Mouse (Mus musculus): ENCODE measurements around the gene Sertad2. TPM values are rescaled to one million over a fixed set of nuclear protein-coding genes. Genes with fewer than 3 reads are reported as not detected.

Sertad2 gene
- polyA plus RNA-seq, 1 experiment: 15.5 TPM

DNA sequence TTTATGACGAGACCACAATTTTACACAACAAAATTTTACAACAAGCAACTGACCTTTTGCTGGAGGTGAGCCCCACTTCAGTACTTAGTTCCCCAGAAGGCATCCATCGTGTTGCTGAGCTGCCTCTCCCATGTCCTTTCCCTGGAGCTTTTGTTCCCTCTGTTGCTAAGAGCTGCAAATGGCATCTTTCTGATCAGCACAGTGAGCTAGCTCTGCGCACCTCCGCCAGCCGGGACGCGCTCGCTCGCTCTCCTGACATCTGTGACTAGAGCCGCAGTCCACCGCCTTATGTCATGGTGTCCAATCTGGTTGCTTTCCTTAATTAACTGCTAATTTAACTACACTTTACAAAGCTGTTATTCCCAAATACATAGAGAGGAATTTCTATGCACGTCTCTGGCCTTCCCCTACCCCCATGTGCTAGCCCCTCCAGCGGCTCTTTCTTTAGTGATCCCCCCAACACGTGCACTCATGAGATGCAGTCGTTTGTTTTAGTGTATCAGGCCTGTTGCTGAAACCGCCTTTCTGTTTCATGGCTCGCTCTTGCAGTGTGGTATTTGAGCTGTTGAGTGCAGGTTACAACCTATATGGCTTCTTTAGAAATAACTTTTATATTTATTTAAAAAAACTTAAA lies 107.1 kb downstream of the Sertad2 start:
- Histone ChIP-seq H3K27ac (ENCODE audit: insufficient read depth, low read length) (no peak overlapping the region), H3K4me1 (ENCODE audit: control insufficient read depth, insufficient read depth, low read length) (peaks cover 4% of the 10 kb centered on the region), H3K27me3 (ENCODE audit: control insufficient read depth, insufficient read depth, low read length) (no peaks in the 10 kb centered on the region), H3K4me3 (replicated peaks; ENCODE audit: insufficient read depth, low read depth, low read length) (no peak overlapping the region)
- TF ChIP-seq CTCF (IDR thresholded peaks at IDR 0.05; ENCODE audit: borderline replicate concordance, insufficient read depth, low read depth, low read length) (no peak), POLR2A (IDR thresholded peaks at IDR 0.05; ENCODE audit: borderline replicate concordance, insufficient read depth, low read length) (no peak)
- WGBS: 77% methylated on average over 17 of the region's 17 CpGs
- no peak for DNase-seq

DNA sequence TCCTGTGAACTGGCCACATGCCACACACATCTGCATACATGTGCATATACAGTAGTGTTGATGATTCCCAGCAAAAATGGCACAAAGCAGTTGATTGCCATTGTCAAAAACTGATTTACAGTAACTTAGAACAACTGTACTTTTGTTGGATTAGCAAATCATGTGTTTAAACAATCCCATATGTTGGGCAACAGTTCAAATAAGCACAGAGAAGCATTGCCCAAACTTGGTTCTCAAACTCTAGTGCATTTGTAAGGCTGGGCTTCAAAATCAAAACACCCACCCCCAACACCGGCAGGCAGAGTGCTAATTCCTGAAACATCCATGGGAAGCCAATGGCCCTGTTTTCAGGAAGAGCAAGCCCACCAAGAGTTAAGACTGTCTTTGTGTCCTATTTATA lies 108.1 kb downstream of the Sertad2 start:
- Histone ChIP-seq H3K4me3 (replicated peaks; ENCODE audit: insufficient read depth, low read depth, low read length) (no peak overlapping the region), H3K4me1 (ENCODE audit: control insufficient read depth, insufficient read depth, low read length) (peaks cover 10% of the 10 kb centered on the region), H3K27ac (ENCODE audit: insufficient read depth, low read length) (no peak overlapping the region), H3K27me3 (ENCODE audit: control insufficient read depth, insufficient read depth, low read length) (no peaks in the 10 kb centered on the region)
- 53% methylated on average over 1 of the region's 1 CpGs for WGBS
- no peak for TF ChIP-seq CTCF (IDR thresholded peaks at IDR 0.05; ENCODE audit: borderline replicate concordance, insufficient read depth, low read depth, low read length)
- TF ChIP-seq POLR2A (IDR thresholded peaks at IDR 0.05; ENCODE audit: borderline replicate concordance, insufficient read depth, low read length): no peak
- no peak for DNase-seq

DNA sequence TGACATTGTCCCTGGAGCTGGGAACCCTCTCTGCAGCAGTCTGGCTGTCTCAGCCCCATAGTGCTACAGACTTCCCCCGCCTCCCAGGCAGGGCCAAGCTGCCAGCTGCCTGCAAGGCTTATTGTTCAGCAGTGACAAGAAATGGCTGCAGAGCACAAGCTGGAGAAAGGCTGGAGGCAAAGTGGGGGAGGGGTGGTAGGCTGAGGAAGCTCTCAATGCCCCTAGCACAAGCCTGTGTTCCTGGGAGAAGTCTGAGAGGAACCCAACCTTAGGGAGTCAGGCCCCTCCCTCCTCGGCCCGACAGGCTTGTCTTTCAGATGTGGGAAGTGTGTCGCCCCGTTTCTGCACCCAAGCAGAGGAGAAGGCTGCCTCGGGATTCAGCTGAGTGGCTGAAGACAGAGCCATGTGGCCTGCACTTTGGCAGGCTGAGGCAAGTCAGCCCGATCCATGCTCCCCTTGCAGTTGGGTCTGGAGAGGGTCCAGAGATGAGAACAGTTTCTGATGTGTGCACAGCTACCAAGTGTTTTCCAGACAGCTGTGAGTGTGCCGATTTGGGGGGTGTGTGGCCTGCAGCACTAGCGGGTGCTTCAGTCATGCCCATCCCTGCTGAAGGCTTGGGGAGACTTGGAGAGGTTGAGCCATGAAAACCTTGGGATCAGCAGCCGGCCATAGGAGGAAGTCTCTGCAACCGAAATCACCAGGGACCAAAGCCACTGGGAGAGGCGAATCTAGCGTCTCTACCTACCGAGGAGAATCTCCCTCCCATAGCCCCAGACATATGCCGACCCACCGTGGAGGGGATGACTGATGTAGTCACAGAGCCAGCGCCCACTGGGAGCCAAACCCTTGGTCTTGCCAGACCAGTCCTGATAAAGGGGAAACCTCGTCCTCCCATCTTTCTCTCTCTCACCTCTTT lies 113.0 kb downstream of the Sertad2 start:
- peaks cover 12% of the 10 kb centered on the region for H3K4me1 ChIP-seq (ENCODE audit: control insufficient read depth, insufficient read depth, low read length)
- no peak overlapping the region for H3K4me3 ChIP-seq (replicated peaks; ENCODE audit: insufficient read depth, low read depth, low read length)

DNA sequence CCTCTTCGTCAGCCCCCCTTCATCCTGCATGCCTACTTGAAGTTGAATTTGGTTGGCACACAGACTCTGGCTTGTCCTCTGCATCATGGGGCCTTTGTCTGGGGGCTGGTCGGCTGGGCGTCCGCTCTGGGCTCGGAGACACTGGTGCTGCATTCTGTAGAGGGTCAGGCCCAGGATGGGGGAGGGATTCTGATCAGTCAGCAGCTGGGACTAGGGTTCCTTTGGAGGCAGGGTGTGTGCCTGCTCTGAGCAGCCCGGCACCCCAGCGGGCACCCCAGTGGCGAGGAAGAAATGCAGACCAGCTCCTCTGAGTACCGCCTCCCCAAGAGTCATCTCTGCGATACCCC lies 113.6 kb downstream of the Sertad2 start:
- H3K27me3 ChIP-seq (ENCODE audit: control insufficient read depth, insufficient read depth, low read length): no peaks in the 10 kb centered on the region; the same call in 1 of the 2 replicates
- WGBS: 62% methylated on average over 10 of the region's 10 CpGs
- H3K27ac ChIP-seq (ENCODE audit: insufficient read depth, low read length): no peak overlapping the region
- peaks cover 12% of the 10 kb centered on the region for H3K4me1 ChIP-seq (ENCODE audit: control insufficient read depth, insufficient read depth, low read length)
- H3K4me3 ChIP-seq (replicated peaks; ENCODE audit: insufficient read depth, low read depth, low read length): no peak overlapping the region
- DNase-seq: no peak
- TF ChIP-seq POLR2A (IDR thresholded peaks at IDR 0.05; ENCODE audit: borderline replicate concordance, insufficient read depth, low read length) (no peak), CTCF (IDR thresholded peaks at IDR 0.05; ENCODE audit: borderline replicate concordance, insufficient read depth, low read depth, low read length) (no peak)

More for the DNA sequence above, 113.0 kb downstream of the Sertad2 start:
- Histone ChIP-seq H3K27ac (ENCODE audit: insufficient read depth, low read length) (no peak overlapping the region), H3K27me3 (ENCODE audit: control insufficient read depth, insufficient read depth, low read length) (no peaks in the 10 kb centered on the region; the same call in 1 of the 2 replicates)
- 19% methylated on average over 18 of the region's 18 CpGs for WGBS
- no peak for TF ChIP-seq CTCF (IDR thresholded peaks at IDR 0.05; ENCODE audit: borderline replicate concordance, insufficient read depth, low read depth, low read length)
- no peak for TF ChIP-seq POLR2A (IDR thresholded peaks at IDR 0.05; ENCODE audit: borderline replicate concordance, insufficient read depth, low read length)
- peak; percentile 32 to 37 for DNase-seq

DNA sequence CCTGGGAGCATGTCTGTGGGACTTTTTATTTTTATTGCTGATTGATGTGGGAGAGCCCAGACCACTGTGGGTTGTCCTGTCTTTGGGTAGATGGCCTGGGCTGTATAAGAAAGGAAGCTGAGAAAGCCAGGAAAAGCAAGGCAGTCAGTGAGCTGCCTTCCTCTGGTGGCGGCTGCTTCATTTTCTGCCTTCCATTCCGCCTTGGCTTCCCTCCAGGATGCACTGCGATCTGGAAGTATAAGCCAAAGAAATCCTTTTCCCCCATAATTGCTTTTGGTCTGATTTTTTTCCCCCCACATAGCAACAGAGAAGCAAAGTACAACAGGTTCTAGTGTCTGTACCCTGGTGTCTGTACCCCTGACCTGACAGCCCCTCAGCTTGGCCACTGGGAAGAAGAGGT lies 116.0 kb downstream of the Sertad2 start:
- Histone ChIP-seq H3K4me1 (ENCODE audit: control insufficient read depth, insufficient read depth, low read length) (peaks cover 12% of the 10 kb centered on the region), H3K27ac (ENCODE audit: insufficient read depth, low read length) (no peak overlapping the region), H3K27me3 (ENCODE audit: control insufficient read depth, insufficient read depth, low read length) (no peaks in the 10 kb centered on the region; the same call in 1 of the 2 replicates), H3K4me3 (replicated peaks; ENCODE audit: insufficient read depth, low read depth, low read length) (no peak overlapping the region)
- TF ChIP-seq POLR2A (IDR thresholded peaks at IDR 0.05; ENCODE audit: borderline replicate concordance, insufficient read depth, low read length) (no peak), CTCF (IDR thresholded peaks at IDR 0.05; ENCODE audit: borderline replicate concordance, insufficient read depth, low read depth, low read length) (no peak)
- WGBS: 29% methylated on average over 3 of the region's 3 CpGs
- DNase-seq: no peak

DNA sequence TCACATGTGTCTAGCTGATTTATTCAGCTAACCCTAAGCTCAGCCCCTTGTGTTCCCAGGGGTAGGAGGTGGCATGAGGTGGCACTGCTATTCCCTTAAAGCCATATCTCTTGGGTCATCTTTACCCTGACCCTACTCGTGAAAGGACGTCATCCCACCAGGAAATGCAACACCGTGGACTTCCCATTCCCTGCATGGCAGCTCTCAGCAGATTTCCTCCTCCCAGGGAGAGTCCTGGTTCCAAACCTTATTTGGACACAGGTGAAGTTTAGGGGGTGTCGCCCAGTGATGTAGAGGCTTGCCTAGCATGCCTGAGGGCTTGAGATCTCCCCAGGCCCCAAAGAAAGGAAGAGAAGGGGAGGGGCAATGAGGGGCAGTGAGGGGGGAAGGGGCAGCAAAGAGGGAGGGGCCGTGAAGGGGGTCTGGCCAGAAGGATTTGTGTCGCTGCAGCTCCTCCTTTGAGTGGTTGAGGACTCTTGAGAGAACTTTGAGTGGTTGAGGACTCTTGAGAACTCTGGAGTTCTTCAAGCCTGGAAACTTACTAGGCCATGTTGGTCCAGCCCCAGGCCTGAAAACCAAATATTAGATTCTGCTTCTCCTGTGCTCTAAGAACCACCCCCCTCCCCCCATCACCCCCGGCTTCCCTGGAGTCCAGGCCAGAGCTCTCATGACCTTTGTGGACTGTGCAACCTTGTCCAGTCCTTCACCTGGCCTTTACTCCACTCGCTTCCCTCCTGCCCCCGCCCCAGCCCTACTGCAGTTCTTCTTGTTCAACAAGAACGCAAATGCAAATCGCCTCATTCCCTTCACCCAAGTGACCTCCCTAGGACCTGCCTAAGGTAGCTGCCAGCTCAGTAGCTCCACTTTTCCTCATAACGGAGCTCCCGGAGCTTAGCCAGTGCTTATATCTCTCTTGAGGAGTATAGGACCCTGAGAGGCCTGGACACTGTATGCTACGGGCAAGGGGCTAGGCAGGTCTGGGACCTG lies 117.4 kb downstream of the Sertad2 start:
- TF ChIP-seq POLR2A (IDR thresholded peaks at IDR 0.05; ENCODE audit: borderline replicate concordance, insufficient read depth, low read length) (no peak), CTCF (IDR thresholded peaks at IDR 0.05; ENCODE audit: borderline replicate concordance, insufficient read depth, low read depth, low read length) (no peak)
- no peaks in the 10 kb centered on the region; the same call in 1 of the 2 replicates for H3K27me3 ChIP-seq (ENCODE audit: control insufficient read depth, insufficient read depth, low read length)
- peaks cover 10% of the 10 kb centered on the region for H3K4me1 ChIP-seq (ENCODE audit: control insufficient read depth, insufficient read depth, low read length)
- 89% methylated on average over 14 of the region's 14 CpGs for WGBS
- no peak for DNase-seq
- H3K27ac ChIP-seq (ENCODE audit: insufficient read depth, low read length): no peak overlapping the region
- H3K4me3 ChIP-seq (replicated peaks; ENCODE audit: insufficient read depth, low read depth, low read length): no peak overlapping the region

DNA sequence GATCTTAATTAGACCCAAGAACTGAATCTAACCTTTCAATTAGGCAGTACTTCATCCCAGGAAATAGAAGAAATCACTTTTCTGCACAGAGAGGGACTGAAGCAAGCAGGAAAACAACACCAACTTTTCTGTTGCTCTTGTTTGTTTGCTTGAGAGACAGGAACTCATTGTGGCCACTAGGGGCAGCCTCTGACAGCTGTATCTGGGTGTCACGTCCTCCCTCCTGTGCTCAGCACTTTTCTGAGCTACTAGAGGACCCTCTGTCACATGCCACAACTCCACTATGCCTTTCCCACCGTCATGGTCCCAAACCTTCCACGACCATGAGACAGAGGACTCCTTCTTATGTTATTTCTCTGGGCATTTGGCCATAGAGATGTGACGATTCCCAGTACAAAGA lies 118.6 kb downstream of the Sertad2 start:
- no peak for DNase-seq
- TF ChIP-seq POLR2A (IDR thresholded peaks at IDR 0.05; ENCODE audit: borderline replicate concordance, insufficient read depth, low read length) (no peak), CTCF (IDR thresholded peaks at IDR 0.05; ENCODE audit: borderline replicate concordance, insufficient read depth, low read depth, low read length) (peak; percentile 65)
- H3K4me3 ChIP-seq (replicated peaks; ENCODE audit: insufficient read depth, low read depth, low read length): no peak overlapping the region
- H3K27me3 ChIP-seq (ENCODE audit: control insufficient read depth, insufficient read depth, low read length): no peaks in the 10 kb centered on the region
- 28% methylated on average over 4 of the region's 4 CpGs for WGBS
- no peak overlapping the region for H3K27ac ChIP-seq (ENCODE audit: insufficient read depth, low read length)
- no peaks in the 10 kb centered on the region for H3K4me1 ChIP-seq (ENCODE audit: control insufficient read depth, insufficient read depth, low read length)

All from cerebellum, adult 2 months (tissue).